Mouse (Mus musculus) testis, adult 2 months (tissue): ENCODE data around the gene Psme2.

Source experiments
- CTCF ChIP-seq: fragments of 200-500 bp; IDR thresholded peaks from 2 replicates; pipeline ENCODE4 v1.5.1; 2012; ENCODE audit warnings: low read depth, mild to moderate bottlenecking, inconsistent platforms, low read length, moderate library complexity; ENCODE audit not compliant: control insufficient read depth, insufficient read depth, insufficient replicate concordance
- POLR2A ChIP-seq: fragments of 200-500 bp; IDR thresholded peaks from 2 replicates; pipeline ENCODE4 v1.6.1; 2012; ENCODE audit warnings: low read depth, mild to moderate bottlenecking, inconsistent platforms, low read length, moderate library complexity; ENCODE audit not compliant: control insufficient read depth

DNA sequence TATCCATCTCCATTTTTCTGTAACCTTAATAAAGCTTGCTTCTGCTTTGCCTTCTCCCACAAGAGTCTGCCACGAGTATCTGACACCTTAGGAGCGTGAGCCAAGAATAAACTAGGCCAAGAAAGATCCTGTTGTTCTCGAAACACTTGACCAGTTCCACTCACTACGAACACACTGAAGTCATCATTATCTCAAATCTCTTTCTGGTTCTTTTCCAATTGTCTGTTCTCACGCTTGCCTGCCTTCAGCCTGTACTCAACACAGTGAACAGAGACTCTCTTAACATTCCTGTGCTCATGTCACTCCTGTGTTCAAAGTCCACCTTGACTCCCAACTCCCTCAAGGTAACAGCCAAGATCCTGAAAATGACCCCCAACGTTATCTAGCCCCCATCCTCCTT, 22.4 kb upstream of the Psme2 start:
- TF ChIP-seq CTCF (no peak), POLR2A (no peak)
